Mouse (Mus musculus) kidney, embryonic 15.5 days (tissue): ENCODE results near the gene Atp7a. TPM values are rescaled to one million over a fixed set of nuclear protein-coding genes. Genes with fewer than 3 reads are reported as not detected.
"Not testable (repeated sequence)": the region's sequence is repeated elsewhere in the genome, so short reads cannot be mapped to it uniquely, and the experiment has no call there.

Experiments used
- ATAC-seq: fragments of 200-750 bp; cut with Nextera tagmentation; replicated peaks from 2 replicates; pipeline ENCODE4 v1.8.0; 2017; ENCODE audit warnings: moderate TSS enrichment; ENCODE audit not compliant: low FRiP score
- H3K27ac ChIP-seq: fragments of 300-500 bp; sonication (generic); 2 replicates; pipeline ENCODE4 v1.5.1; 2015; ENCODE audit warnings: mild to moderate bottlenecking, inconsistent platforms
- H3K27me3 ChIP-seq: fragments of 300-500 bp; sonication (generic); 2 replicates; pipeline ENCODE4 v1.6.1; 2015; ENCODE audit warnings: inconsistent platforms
- H3K36me3 ChIP-seq: fragments of 300-500 bp; sonication (generic); 2 replicates; pipeline ENCODE4 v1.6.1; 2015; ENCODE audit warnings: inconsistent platforms
- H3K4me1 ChIP-seq: fragments of 300-500 bp; sonication (generic); 2 replicates; pipeline ENCODE4 v1.6.1; 2015; ENCODE audit warnings: inconsistent platforms
- H3K4me2 ChIP-seq: fragments of 300-500 bp; sonication (generic); 2 replicates; pipeline ENCODE4 v1.6.1; 2015; ENCODE audit warnings: moderate library complexity, mild to moderate bottlenecking, inconsistent platforms
- H3K4me3 ChIP-seq: fragments of 300-500 bp; sonication (generic); replicated peaks from 2 replicates; pipeline ENCODE4 v1.5.1; 2015; ENCODE audit warnings: mild to moderate bottlenecking, inconsistent platforms
- H3K9ac ChIP-seq: fragments of 300-500 bp; sonication (generic); 2 replicates; pipeline ENCODE4 v1.6.1; 2015; ENCODE audit warnings: mild to moderate bottlenecking, inconsistent platforms
- H3K9me3 ChIP-seq: fragments of 300-500 bp; sonication (generic); replicated peaks from 2 replicates; pipeline ENCODE4 v1.6.1; 2016; ENCODE audit warnings: inconsistent platforms
- WGBS: fragments of 180-500 bp; shearing (Covaris S2); methylation state at CpG from one replicate; pipeline ENCODE4 v1.1.7; 2015; ENCODE audit warnings: mixed read lengths; 5-methylcytosine and 5-hydroxymethylcytosine counted together
- polyA plus RNA-seq: library from polyadenylated mRNA; unstranded; fragments of >200 nt; fragmentation: Nextera tagmentation; extraction: Ambion mirVana; gene quantifications from 2 replicates; pipeline ENCODE4 v1.2.1, GENCODE M21; 2015

Gene Atp7a
- 28.2 and 29.3 TPM in 2 replicates for polyA plus RNA-seq

GRCm38 (mm10) chrX:106026418-106027342, at the start of gene Atp7a:
Gene Atp7a (plus strand): TSS chrX:106027276.
- H3K4me3 ChIP-seq = peak within 1 kb of the TSS; percentile 53
- H3K9ac ChIP-seq = peak within 1 kb of the TSS; percentile 53
- H3K27ac ChIP-seq = peak within 1 kb of the TSS; percentile 80
- peak within 1 kb of the TSS; percentile 58 for H3K4me2 ChIP-seq
- 23% methylated on average over 36 of the region's 36 CpGs for WGBS
- no peaks in the 10 kb centered on the region for H3K9me3 ChIP-seq
- peaks cover 4% of the 10 kb centered on the region; the same call in 1 of the 2 replicates for H3K36me3 ChIP-seq
- ATAC-seq = peak; percentile 98
- no peaks in the 10 kb centered on the region for H3K4me1 ChIP-seq
- no peaks in the 10 kb centered on the region for H3K27me3 ChIP-seq

GRCm38 (mm10) chrX:106001605-106002004, 25.5 kb upstream of the Atp7a start:
- 76% methylated on average over 1 of the region's 1 CpGs for WGBS
- H3K27ac ChIP-seq = no peak overlapping the region
- peaks cover 9% of the 10 kb centered on the region; the same call in 1 of the 2 replicates for H3K36me3 ChIP-seq
- no peaks in the 10 kb centered on the region for H3K9me3 ChIP-seq
- H3K27me3 ChIP-seq = no peaks in the 10 kb centered on the region; the same call in 1 of the 2 replicates
- ATAC-seq = no peak
- no peak overlapping the region for H3K9ac ChIP-seq
- no peak overlapping the region for H3K4me2 ChIP-seq
- H3K4me3 ChIP-seq = no peak overlapping the region
- no peaks in the 10 kb centered on the region for H3K4me1 ChIP-seq

GRCm38 (mm10) chrX:106010762-106011161, 16.3 kb upstream of the Atp7a start:
- peak overlapping the region; percentile 56 for H3K4me2 ChIP-seq
- H3K36me3 ChIP-seq = no peaks in the 10 kb centered on the region
- H3K4me3 ChIP-seq = peak overlapping the region; percentile 67
- H3K27me3 ChIP-seq = no peaks in the 10 kb centered on the region
- no peaks in the 10 kb centered on the region for H3K9me3 ChIP-seq
- WGBS = 8% methylated on average over 3 of the region's 3 CpGs
- peak overlapping the region; percentile 59 for H3K9ac ChIP-seq
- H3K4me1 ChIP-seq = 0 out of 2 replicates have a peak, but pooled peaks cover 5% of the 10 kb centered on the region
- ATAC-seq = no peak
- H3K27ac ChIP-seq = peak overlapping the region; percentile 95; the same call in 1 of the 2 replicates

- Histone ChIP-seq H3K27ac (peak within 1 kb of the TSS; percentile 95), H3K9ac (peak within 1 kb of the TSS; percentile 59), H3K9me3 (no peaks in the 10 kb centered on the region), H3K4me1 (0 out of 2 replicates have a peak, but pooled peaks cover 5% of the 10 kb centered on the region), H3K27me3 (no peaks in the 10 kb centered on the region), H3K4me3 (peak within 1 kb of the TSS; percentile 67), H3K4me2 (peak within 1 kb of the TSS; percentile 56), H3K36me3 (no peaks in the 10 kb centered on the region)
- WGBS = 26% methylated on average over 45 of the region's 45 CpGs
- peak; percentile 97 for ATAC-seq
These were observed 15.5 kb upstream of the Atp7a start, which contains the start of gene Magt1 for GRCm38 (mm10) chrX:106011465-106012159. Gene Magt1 (minus strand): TSS chrX:106011906.

- no peak for ATAC-seq
- Histone ChIP-seq H3K27ac (peak overlapping the region; percentile 84), H3K36me3 (no peaks in the 10 kb centered on the region), H3K4me2 (peak overlapping the region; percentile 55), H3K9ac (no peak overlapping the region), H3K9me3 (no peaks in the 10 kb centered on the region), H3K4me1 (0 out of 2 replicates have a peak, but pooled peaks cover 5% of the 10 kb centered on the region), H3K4me3 (peak overlapping the region; percentile 67), H3K27me3 (no peaks in the 10 kb centered on the region)
- 58% methylated on average over 3 of the region's 3 CpGs for WGBS
These were observed 14.5 kb upstream of the Atp7a start for GRCm38 (mm10) chrX:106012559-106012958.

- no peak for ATAC-seq
- no peak overlapping the region for H3K27ac ChIP-seq
- no peaks in the 10 kb centered on the region for H3K36me3 ChIP-seq
- WGBS = 21% methylated on average over 2 of the region's 2 CpGs
- no peak overlapping the region for H3K4me3 ChIP-seq
- H3K9me3 ChIP-seq = no peaks in the 10 kb centered on the region
- H3K4me1 ChIP-seq = 0 out of 2 replicates have a peak, but pooled peaks cover 5% of the 10 kb centered on the region
- no peak overlapping the region for H3K4me2 ChIP-seq
- H3K9ac ChIP-seq = no peak overlapping the region
- no peaks in the 10 kb centered on the region for H3K27me3 ChIP-seq
These were observed 13.9 kb upstream of the Atp7a start for GRCm38 (mm10) chrX:106013217-106013616.

GRCm38 (mm10) chrX:106014741-106015377, 12.2 kb upstream of the Atp7a start:
- Histone ChIP-seq H3K4me3 (peak overlapping the region; percentile 61; the same call in 1 of the 2 replicates), H3K4me2 (peak overlapping the region; percentile 29), H3K36me3 (peaks cover 12% of the 10 kb centered on the region; the same call in 1 of the 2 replicates)
- H3K9me3 ChIP-seq, H3K4me1 ChIP-seq, H3K27me3 ChIP-seq, H3K9ac ChIP-seq, ATAC-seq, H3K27ac ChIP-seq: not testable (repeated sequence)
- WGBS = 65% methylated on average over 2 of the region's 2 CpGs

- Histone ChIP-seq H3K4me3 (peak within 1 kb of the TSS; percentile 61), H3K9ac (peak within 1 kb of the TSS; percentile 64), H3K4me1 (no peaks in the 10 kb centered on the region), H3K27ac (peak within 1 kb of the TSS; percentile 93), H3K36me3 (peaks cover 16% of the 10 kb centered on the region), H3K9me3 (no peaks in the 10 kb centered on the region), H3K27me3 (no peaks in the 10 kb centered on the region), H3K4me2 (peak within 1 kb of the TSS; percentile 42)
- ATAC-seq = peak; percentile 57
- 17% methylated on average over 26 of the region's 26 CpGs for WGBS
These were observed 11.3 kb upstream of the Atp7a start, which contains the start of gene Cox7b for GRCm38 (mm10) chrX:106015571-106016322. Gene Cox7b (plus strand): TSS chrX:106015700.

- Histone ChIP-seq H3K9ac (no peak overlapping the region), H3K4me2 (peak overlapping the region; percentile 42), H3K9me3 (no peaks in the 10 kb centered on the region), H3K27ac (no peak overlapping the region), H3K4me1 (no peaks in the 10 kb centered on the region), H3K4me3 (peak overlapping the region; percentile 11), H3K36me3 (peaks cover 25% of the 10 kb centered on the region), H3K27me3 (no peaks in the 10 kb centered on the region)
- ATAC-seq = no peak
- 79% methylated on average over 3 of the region's 3 CpGs for WGBS
These were observed 10.0 kb upstream of the Atp7a start for GRCm38 (mm10) chrX:106017102-106017501.

GRCm38 (mm10) chrX:106017516-106017915, 9.6 kb upstream of the Atp7a start:
- ATAC-seq = no peak
- 0 out of 2 replicates have a peak overlapping the region, but pooled peaks have one; percentile 11 for H3K4me3 ChIP-seq
- H3K4me1 ChIP-seq = no peaks in the 10 kb centered on the region
- H3K36me3 ChIP-seq = peaks cover 26% of the 10 kb centered on the region
- no peaks in the 10 kb centered on the region for H3K27me3 ChIP-seq
- H3K27ac ChIP-seq = no peak overlapping the region
- 81% methylated on average over 4 of the region's 4 CpGs for WGBS
- no peak overlapping the region for H3K4me2 ChIP-seq
- H3K9me3 ChIP-seq = no peaks in the 10 kb centered on the region
- H3K9ac ChIP-seq = no peak overlapping the region

GRCm38 (mm10) chrX:106027343-106027674, 233 bp downstream of the Atp7a start:
- Histone ChIP-seq H3K4me1 (no peaks in the 10 kb centered on the region), H3K4me2 (peak overlapping the region; percentile 58), H3K27ac (peak overlapping the region; percentile 80), H3K4me3 (peak overlapping the region; percentile 53), H3K27me3 (no peaks in the 10 kb centered on the region), H3K9ac (peak overlapping the region; percentile 53), H3K9me3 (no peaks in the 10 kb centered on the region), H3K36me3 (no peaks in the 10 kb centered on the region)
- ATAC-seq = peak; percentile 37
- 20% methylated on average over 8 of the region's 8 CpGs for WGBS
